Mouse (Mus musculus): Measurements from ENCODE around the gene Pptc7.
"Not testable (repeated sequence)": the region's sequence is repeated elsewhere in the genome, so short reads cannot be mapped to it uniquely, and the experiment has no call there.

- not testable (repeated sequence) for TF ChIP-seq CTCF (IDR thresholded peaks at IDR 0.05; ENCODE audit: borderline replicate concordance, extremely low read depth, insufficient read depth, insufficient read length); POLR2A (IDR thresholded peaks at IDR 0.05; ENCODE audit: borderline replicate concordance, extremely low read depth, insufficient read depth, insufficient read length, poor library complexity, severe bottlenecking)
Observed at GRCm38 (mm10) chr5:122318976-122319375, 34.8 kb downstream of the Pptc7 start.
